Mouse (Mus musculus): Measurements from ENCODE around the gene Lrrc27.

Lrrc27 gene

GRCm38 (mm10) chr7:139214160-139214559 is 1.4 kb downstream of the Lrrc27 start:
- DNase-seq (ENCODE audit: low read depth, low spot score), result no peak

- DNase-seq (ENCODE audit: low read depth, low spot score), result no peak
These were observed 2.0 kb downstream of the Lrrc27 start for GRCm38 (mm10) chr7:139214596-139215340.

- DNase-seq (ENCODE audit: low read depth, low spot score), result no peak
These were observed 2.7 kb downstream of the Lrrc27 start for GRCm38 (mm10) chr7:139215516-139215915.

GRCm38 (mm10) chr7:139215946-139216345 is 3.2 kb downstream of the Lrrc27 start:
- no peak for DNase-seq (ENCODE audit: low read depth, low spot score)

GRCm38 (mm10) chr7:139216464-139216863 is 3.7 kb downstream of the Lrrc27 start:
- DNase-seq (ENCODE audit: low read depth, low spot score), result no peak

GRCm38 (mm10) chr7:139217046-139217445 is 4.3 kb downstream of the Lrrc27 start:
- DNase-seq (ENCODE audit: low read depth, low spot score), result no peak

GRCm38 (mm10) chr7:139218641-139219415 is 6.0 kb downstream of the Lrrc27 start:
- peak; percentile 40 for DNase-seq (ENCODE audit: low read depth, low spot score)

GRCm38 (mm10) chr7:139219486-139219885 is 6.7 kb downstream of the Lrrc27 start:
- no peak for DNase-seq (ENCODE audit: low read depth, low spot score)

GRCm38 (mm10) chr7:139220303-139220702 is 7.5 kb downstream of the Lrrc27 start:
- peak; percentile 75 for DNase-seq (ENCODE audit: low read depth, low spot score)

GRCm38 (mm10) chr7:139221072-139221471 is 8.3 kb downstream of the Lrrc27 start:
- DNase-seq (ENCODE audit: low read depth, low spot score), result peak; percentile 73

- DNase-seq (ENCODE audit: low read depth, low spot score), result no peak
These were observed 9.1 kb downstream of the Lrrc27 start for GRCm38 (mm10) chr7:139221856-139222255.

GRCm38 (mm10) chr7:139222341-139222740 is 9.6 kb downstream of the Lrrc27 start:
- no peak for DNase-seq (ENCODE audit: low read depth, low spot score)

- no peak for DNase-seq (ENCODE audit: low read depth, low spot score)
These were observed 11.3 kb downstream of the Lrrc27 start for GRCm38 (mm10) chr7:139224070-139224469.

- no peak for DNase-seq (ENCODE audit: low read depth, low spot score)
These were observed 11.9 kb downstream of the Lrrc27 start for GRCm38 (mm10) chr7:139224725-139225124.

- no peak for DNase-seq (ENCODE audit: low read depth, low spot score)
These were observed 13.6 kb downstream of the Lrrc27 start for GRCm38 (mm10) chr7:139226416-139226815.

GRCm38 (mm10) chr7:139228447-139229171 is 15.8 kb downstream of the Lrrc27 start:
- DNase-seq (ENCODE audit: low read depth, low spot score), result no peak

GRCm38 (mm10) chr7:139229837-139230236 is 17.0 kb downstream of the Lrrc27 start:
- DNase-seq (ENCODE audit: low read depth, low spot score), result no peak

- no peak for DNase-seq (ENCODE audit: low read depth, low spot score)
These were observed 17.5 kb downstream of the Lrrc27 start for GRCm38 (mm10) chr7:139230241-139230640.

GRCm38 (mm10) chr7:139233714-139234113 is 20.9 kb downstream of the Lrrc27 start:
- peak; percentile 94 for DNase-seq (ENCODE audit: low read depth, low spot score)

- peak; percentile 68 for DNase-seq (ENCODE audit: low read depth, low spot score)
These were observed 21.8 kb downstream of the Lrrc27 start for GRCm38 (mm10) chr7:139234426-139235188.

GRCm38 (mm10) chr7:139235651-139236358 is 23.0 kb downstream of the Lrrc27 start:
- no peak for DNase-seq (ENCODE audit: low read depth, low spot score)
